Mouse (Mus musculus): ENCODE data around the gene Adcy1.

- TF ChIP-seq CTCF (IDR thresholded peaks at IDR 0.05; ENCODE audit: low read depth, low read length) (no peak), POLR2A (IDR thresholded peaks at IDR 0.05; ENCODE audit: extremely low read depth, insufficient read depth, low read length) (no peak)
These were observed 8.5 kb upstream of the Adcy1 start for GRCm38 (mm10) chr11:7054662-7055265.

Data from liver, adult 2 months (tissue).